Mouse (Mus musculus) adrenal gland, adult (tissue): ENCODE measurements around the gene Dlgap3.

Experiments used
- DNase-seq, 2 experiments: peaks; one replicate each; pipeline ENCODE4 v3.0.0; 2022 to 2023; ENCODE audit warnings: low spot score in 1 of 2; ENCODE audit not compliant: inconsistent age in 2 of 2

Gene Dlgap3

GRCm38 (mm10) chr4:127256739-127257138, 87.7 kb downstream of the Dlgap3 start:
- DNase-seq, result peak in 1 of 2 experiments; percentile 22

GRCm38 (mm10) chr4:127258186-127258897, 89.3 kb downstream of the Dlgap3 start:
- peak in 1 of 2 experiments; percentile 37 for DNase-seq

GRCm38 (mm10) chr4:127261601-127262000, 92.6 kb downstream of the Dlgap3 start:
- no peak for DNase-seq

GRCm38 (mm10) chr4:127263438-127264182, 94.6 kb downstream of the Dlgap3 start:
- no peak for DNase-seq

GRCm38 (mm10) chr4:127264183-127264554, 95.2 kb downstream of the Dlgap3 start:
- DNase-seq, result no peak

GRCm38 (mm10) chr4:127278451-127279001, 109.5 kb downstream of the Dlgap3 start:
- DNase-seq, result peak; percentile 37 to 43

- DNase-seq, result no peak
Observed at GRCm38 (mm10) chr4:127279241-127279640, 110.2 kb downstream of the Dlgap3 start.
